ENCODE assay signal across 1 mouse cellular context in the genomic region with DNA sequence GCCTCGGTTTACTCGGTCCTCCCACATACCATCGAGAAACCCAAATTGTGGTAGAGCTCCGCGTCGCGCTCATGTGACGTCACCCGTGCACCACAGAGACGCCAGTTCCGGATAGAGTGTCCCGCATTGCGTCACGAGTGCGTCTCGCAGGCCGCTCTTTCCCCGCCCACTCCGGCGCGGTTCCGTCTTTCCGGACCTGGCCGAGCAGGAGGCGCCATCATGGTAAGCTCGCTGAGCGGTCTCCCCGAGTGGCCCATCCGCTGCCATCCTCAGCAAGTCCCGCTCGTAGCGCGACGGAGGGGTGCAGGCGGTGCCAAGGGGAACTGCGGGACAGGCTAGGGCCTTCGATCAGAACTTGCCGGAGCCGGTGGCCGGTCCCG.
A peak's percentile ranks its signal among the peaks of the same experiment; 100 is the strongest.
TF ChIP-seq lines count a peak whose summit lies in the region.

Gene Sphk2 (minus strand): TSS at position 85 of the 380 bp plus-strand sequence.

TF ChIP-seq in CH12.LX, 34 proteins besides CTCF, POLR2A, EP300 and RAD21 (continued from another document):
- TF ChIP-seq ELF1 (IDR thresholded peaks at IDR 0.05; ENCODE audit: low read depth, low read length) (peak; percentile 94), KAT2A (IDR thresholded peaks at IDR 0.05; ENCODE audit: insufficient replicate concordance, low read length) (peak; percentile 97), MAFK (IDR thresholded peaks at IDR 0.05; ENCODE audit: insufficient replicate concordance, low read length) (no peak), RCOR1 (conservative IDR thresholded peaks at IDR 0.05; ENCODE audit: low read depth, low read length) (no peak; the same call in 1 of the 2 replicates), CHD1 (IDR thresholded peaks at IDR 0.05; ENCODE audit: low read depth, low read length) (no peak), SIN3A (IDR thresholded peaks at IDR 0.05; ENCODE audit: low read length) (peak; percentile 99), NRF1 (IDR thresholded peaks at IDR 0.05; ENCODE audit: low read depth, low read length) (peak; percentile 71), IRF4 (IDR thresholded peaks at IDR 0.05; ENCODE audit: low read depth, low read length) (peak; percentile 80), USF1 (IDR thresholded peaks at IDR 0.05; ENCODE audit: low read depth, low read length) (no peak), ETS1 (conservative IDR thresholded peaks at IDR 0.05; ENCODE audit: low read depth, low read length) (peak; percentile 68), ZKSCAN1 (IDR thresholded peaks at IDR 0.05; ENCODE audit: borderline replicate concordance, low read depth, low read length) (no peak; the same call in 1 of the 2 replicates), BHLHE40 (IDR thresholded peaks at IDR 0.05; ENCODE audit: low read depth, low read length) (peak; percentile 25; the same call in 1 of the 2 replicates), MAX (IDR thresholded peaks at IDR 0.05; ENCODE audit: low read length) (peak; percentile 93), USF2 (conservative IDR thresholded peaks at IDR 0.05; ENCODE audit: low read depth, low read length) (no peak; the same call in 1 of the 2 replicates), HCFC1 (IDR thresholded peaks at IDR 0.05; ENCODE audit: low read depth, low read length) (peak; percentile 98), JUND (conservative IDR thresholded peaks at IDR 0.05; ENCODE audit: low read depth, low read length) (no peak; the same call in 1 of the 2 replicates), UBTF (IDR thresholded peaks at IDR 0.05; ENCODE audit: low read depth, low read length) (no peak), NELFE (IDR thresholded peaks at IDR 0.05; ENCODE audit: low read depth, low read length) (peak; percentile 99), JUN (IDR thresholded peaks at IDR 0.05; ENCODE audit: insufficient read depth, low read depth, low read length) (no peak), MYC (IDR thresholded peaks at IDR 0.05; ENCODE audit: low read depth, low read length) (peak; percentile 94), TCF12 (IDR thresholded peaks at IDR 0.05; ENCODE audit: low read depth, low read length) (peak; percentile 98), PAX5 (IDR thresholded peaks at IDR 0.05; ENCODE audit: low read length) (no peak)
